Mouse (Mus musculus) neural tube, embryonic 10.5 days (tissue): ENCODE results near the gene B3gnt6.

Experiments used
- DNase-seq: peaks from one replicate; pipeline ENCODE4 v3.0.0-alpha.2; 2017; ENCODE audit warnings: low spot score; ENCODE audit errors: extremely low spot score

Gene B3gnt6

GRCm38 (mm10) chr7:98177566-98177928 is 21.7 kb downstream of the B3gnt6 start:
- no peak for DNase-seq

GRCm38 (mm10) chr7:98177071-98177485 is 22.2 kb downstream of the B3gnt6 start:
- DNase-seq = no peak

GRCm38 (mm10) chr7:98176322-98177070 is 22.8 kb downstream of the B3gnt6 start:
- DNase-seq = no peak

DNA sequence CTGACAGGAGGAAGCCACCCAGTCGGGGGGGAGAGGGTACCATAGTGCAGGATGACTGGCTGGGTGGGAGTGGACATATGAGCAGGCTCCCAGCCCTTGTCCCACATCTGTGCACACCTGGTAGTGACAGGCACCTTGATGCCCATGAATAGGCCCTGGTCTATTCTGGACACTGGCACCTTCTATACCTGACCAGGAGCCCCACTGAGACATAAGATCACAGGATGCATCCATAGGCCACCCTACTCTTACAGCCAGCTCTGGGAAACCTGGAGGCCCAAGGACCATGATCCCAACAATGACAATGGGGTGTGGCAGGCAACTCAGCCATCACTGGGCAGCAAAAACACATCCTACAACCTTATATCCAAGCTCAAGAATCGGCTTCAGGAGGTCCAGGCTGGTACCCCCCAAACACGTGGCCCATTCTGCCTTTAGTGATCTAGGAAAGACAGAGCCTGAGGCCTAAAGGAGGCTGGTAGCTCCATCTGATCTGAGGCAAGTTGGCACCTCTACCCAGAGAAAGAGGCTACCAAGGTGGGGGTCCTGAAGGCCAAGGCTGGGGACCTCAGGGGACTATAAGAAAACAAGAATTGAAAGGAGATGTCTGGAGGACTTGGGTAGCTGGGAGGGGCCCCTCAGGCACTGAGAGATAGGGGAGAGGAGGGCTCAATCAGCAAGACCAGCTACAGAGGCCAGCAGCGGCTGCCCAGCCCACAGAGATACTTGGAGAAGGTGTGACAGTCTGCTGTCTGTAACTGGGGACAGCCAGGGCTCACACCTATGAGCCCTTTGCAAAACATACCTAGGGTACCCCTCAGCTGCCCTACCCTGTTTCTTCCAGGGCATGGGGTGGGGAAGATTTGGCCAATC is 24.2 kb downstream of the B3gnt6 start:
- DNase-seq = no peak

- no peak for DNase-seq
Measured at GRCm38 (mm10) chr7:98173408-98173807, 25.9 kb downstream of the B3gnt6 start.

- no peak for DNase-seq
Measured at GRCm38 (mm10) chr7:98172661-98173060, 26.6 kb downstream of the B3gnt6 start.

DNA sequence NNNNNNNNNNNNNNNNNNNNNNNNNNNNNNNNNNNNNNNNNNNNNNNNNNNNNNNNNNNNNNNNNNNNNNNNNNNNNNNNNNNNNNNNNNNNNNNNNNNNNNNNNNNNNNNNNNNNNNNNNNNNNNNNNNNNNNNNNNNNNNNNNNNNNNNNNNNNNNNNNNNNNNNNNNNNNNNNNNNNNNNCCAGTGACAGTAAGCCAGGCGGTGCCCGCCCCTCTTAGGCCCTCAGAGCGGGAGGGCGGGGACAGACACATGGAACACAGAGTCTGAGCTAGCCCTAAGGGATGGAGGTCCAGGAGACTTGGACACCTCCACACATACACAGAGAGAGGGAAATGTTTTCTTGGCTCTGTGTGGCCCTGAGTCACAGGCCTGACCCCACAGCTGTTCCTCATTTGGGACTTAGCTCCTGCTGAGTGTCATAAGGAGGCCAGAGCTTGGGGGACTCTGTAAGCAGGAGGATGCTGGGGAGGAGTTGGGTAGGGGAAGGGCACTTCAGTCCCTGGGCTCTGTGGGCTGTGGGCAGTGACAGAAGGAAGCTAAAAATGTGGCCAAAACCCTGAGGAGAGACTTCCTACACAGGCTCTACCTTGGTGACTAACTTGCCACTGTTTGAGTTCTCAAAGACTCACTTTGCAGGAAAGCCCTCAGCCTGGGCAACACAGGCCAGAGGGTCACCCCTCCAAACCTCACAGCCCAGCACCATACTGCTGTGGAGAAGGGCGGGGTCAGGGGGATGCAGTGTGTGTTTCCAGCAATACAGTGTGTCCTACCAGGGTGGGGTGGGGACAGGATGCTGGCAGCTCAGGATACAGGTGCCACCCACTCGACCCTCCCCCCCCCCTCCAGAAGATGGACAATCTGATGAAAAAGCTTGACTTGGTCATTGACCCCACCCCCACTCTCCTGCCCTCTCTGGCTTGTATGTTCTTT is 27.9 kb downstream of the B3gnt6 start:
- DNase-seq = peak; percentile 41

GRCm38 (mm10) chr7:98164999-98165528 is 34.2 kb downstream of the B3gnt6 start:
- no peak for DNase-seq

DNA sequence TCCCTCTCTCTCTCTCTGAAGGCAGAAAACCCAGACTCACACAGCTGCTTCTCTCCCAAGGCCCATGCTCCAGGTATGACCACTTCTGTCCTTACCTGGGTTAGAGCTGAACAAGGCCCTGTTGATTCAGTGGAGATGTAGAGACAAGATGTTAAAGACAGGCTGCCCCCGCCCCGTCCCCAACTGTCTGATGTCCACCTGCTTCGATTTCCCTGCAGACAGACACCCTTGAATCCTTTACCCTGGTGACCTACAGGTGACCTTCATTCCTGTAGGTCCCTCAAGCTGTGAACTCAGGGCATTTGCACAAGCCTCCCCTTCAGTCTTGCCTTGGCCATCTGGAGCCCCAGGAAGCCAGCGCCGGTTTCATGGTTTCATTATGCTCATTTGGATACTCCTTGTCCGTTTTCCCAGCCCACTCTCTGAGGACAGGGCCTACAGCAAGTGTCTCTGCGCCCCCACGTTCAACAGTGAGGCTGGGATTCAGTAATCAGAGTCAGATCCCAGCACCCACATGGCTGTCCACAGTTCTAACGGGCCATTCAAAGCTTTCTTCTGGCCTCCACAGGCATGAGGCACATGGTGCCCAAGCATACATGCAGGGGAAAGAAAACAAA is 34.8 kb downstream of the B3gnt6 start:
- DNase-seq = no peak

DNA sequence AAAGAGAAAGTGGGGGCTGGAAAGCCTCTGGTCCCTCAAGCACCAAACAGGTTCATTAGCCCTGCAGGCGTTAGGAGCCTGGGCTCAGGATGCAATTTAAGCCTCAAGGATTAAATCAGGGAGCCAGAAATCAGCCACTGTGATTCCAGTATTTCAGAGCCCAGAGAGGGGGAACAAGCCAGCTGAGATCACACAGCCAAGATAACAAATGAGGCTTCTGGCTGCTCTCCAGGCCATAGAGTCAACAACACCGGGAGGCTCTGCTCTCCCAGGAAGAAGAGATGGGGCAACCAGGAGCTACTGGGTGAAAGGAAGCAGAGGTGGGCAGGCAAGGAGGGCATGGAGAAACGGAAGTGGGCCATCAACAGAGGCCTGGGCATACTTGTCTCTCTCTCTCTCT is 35.6 kb downstream of the B3gnt6 start:
- no peak for DNase-seq

DNA sequence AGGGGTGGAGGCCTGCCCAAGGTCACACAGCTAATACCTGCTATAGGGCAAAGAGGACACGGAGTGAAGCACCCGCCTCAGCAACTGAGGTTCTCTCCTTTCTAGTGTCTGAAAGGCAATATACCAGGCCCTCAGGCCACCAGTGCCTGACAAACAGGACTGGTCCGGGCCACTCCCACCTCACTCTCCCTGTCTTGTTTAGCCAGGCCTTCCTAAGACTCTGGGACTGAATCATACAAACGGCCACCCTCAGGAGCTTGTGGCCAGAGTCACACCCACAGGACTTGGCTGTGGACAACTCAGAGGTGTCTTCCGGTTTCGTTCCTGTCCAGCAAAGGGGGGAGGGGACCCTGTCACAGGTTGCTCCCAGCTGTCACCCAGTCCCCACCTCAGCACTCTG is 37.0 kb downstream of the B3gnt6 start:
- no peak for DNase-seq

- no peak for DNase-seq
Measured at GRCm38 (mm10) chr7:98160041-98160740, 39.1 kb downstream of the B3gnt6 start.

- no peak for DNase-seq
Measured at GRCm38 (mm10) chr7:98158481-98158880, 40.8 kb downstream of the B3gnt6 start.

GRCm38 (mm10) chr7:98157636-98158332 is 41.5 kb downstream of the B3gnt6 start:
- no peak for DNase-seq

- DNase-seq = no peak
Measured at GRCm38 (mm10) chr7:98156280-98156665, 43.0 kb downstream of the B3gnt6 start.

- peak; percentile 66 for DNase-seq
Measured at GRCm38 (mm10) chr7:98155546-98156279, 43.6 kb downstream of the B3gnt6 start.

GRCm38 (mm10) chr7:98153892-98154291 is 45.4 kb downstream of the B3gnt6 start:
- DNase-seq = no peak

GRCm38 (mm10) chr7:98153345-98153744 is 45.9 kb downstream of the B3gnt6 start:
- no peak for DNase-seq

GRCm38 (mm10) chr7:98152400-98152799 is 46.9 kb downstream of the B3gnt6 start:
- DNase-seq = no peak
